Mouse (Mus musculus) erythroblast, embryonic 14.5 days (primary cell): Measurements from ENCODE around the gene Cdon. TPM values are rescaled to one million over a fixed set of nuclear protein-coding genes. Genes with fewer than 3 reads are reported as not detected.

Source experiments
- H3K27me3 ChIP-seq: 2 replicates; pipeline ENCODE4 v1.6.1; 2012; ENCODE audit warnings: inconsistent platforms; ENCODE audit not compliant: control insufficient read depth
- H3K36me3 ChIP-seq: 2 replicates; pipeline ENCODE4 v1.6.1; 2012; ENCODE audit warnings: mild to moderate bottlenecking, inconsistent platforms; ENCODE audit not compliant: control insufficient read depth
- H3K4me1 ChIP-seq: 2 replicates; pipeline ENCODE4 v1.6.1; 2012; ENCODE audit warnings: inconsistent platforms; ENCODE audit not compliant: control insufficient read depth
- H3K4me3 ChIP-seq: replicated peaks from 2 replicates; pipeline ENCODE3; 2012; ENCODE audit warnings: moderate library complexity, mild to moderate bottlenecking, inconsistent platforms
- H3K9me3 ChIP-seq: 2 replicates; pipeline ENCODE4 v1.6.1; 2012; ENCODE audit warnings: low read length, inconsistent platforms, mixed read lengths; ENCODE audit not compliant: control insufficient read depth
- GATA1 ChIP-seq: IDR thresholded peaks from 2 replicates; pipeline ENCODE4 v1.6.1; 2012; ENCODE audit warnings: low read length, inconsistent platforms, mixed read lengths
- TAL1 ChIP-seq: IDR thresholded peaks from 3 replicates; pipeline ENCODE4 v1.6.1; 2012; ENCODE audit warnings: low read length, inconsistent platforms, mixed read lengths
- polyA plus RNA-seq: library from polyadenylated mRNA; stranded (reverse); fragments of >175 nt; gene quantifications from 2 replicates; pipeline ENCODE4 v1.2.3, GENCODE M21; 2012

Cdon gene
- not detected in 2 replicates for polyA plus RNA-seq

DNA sequence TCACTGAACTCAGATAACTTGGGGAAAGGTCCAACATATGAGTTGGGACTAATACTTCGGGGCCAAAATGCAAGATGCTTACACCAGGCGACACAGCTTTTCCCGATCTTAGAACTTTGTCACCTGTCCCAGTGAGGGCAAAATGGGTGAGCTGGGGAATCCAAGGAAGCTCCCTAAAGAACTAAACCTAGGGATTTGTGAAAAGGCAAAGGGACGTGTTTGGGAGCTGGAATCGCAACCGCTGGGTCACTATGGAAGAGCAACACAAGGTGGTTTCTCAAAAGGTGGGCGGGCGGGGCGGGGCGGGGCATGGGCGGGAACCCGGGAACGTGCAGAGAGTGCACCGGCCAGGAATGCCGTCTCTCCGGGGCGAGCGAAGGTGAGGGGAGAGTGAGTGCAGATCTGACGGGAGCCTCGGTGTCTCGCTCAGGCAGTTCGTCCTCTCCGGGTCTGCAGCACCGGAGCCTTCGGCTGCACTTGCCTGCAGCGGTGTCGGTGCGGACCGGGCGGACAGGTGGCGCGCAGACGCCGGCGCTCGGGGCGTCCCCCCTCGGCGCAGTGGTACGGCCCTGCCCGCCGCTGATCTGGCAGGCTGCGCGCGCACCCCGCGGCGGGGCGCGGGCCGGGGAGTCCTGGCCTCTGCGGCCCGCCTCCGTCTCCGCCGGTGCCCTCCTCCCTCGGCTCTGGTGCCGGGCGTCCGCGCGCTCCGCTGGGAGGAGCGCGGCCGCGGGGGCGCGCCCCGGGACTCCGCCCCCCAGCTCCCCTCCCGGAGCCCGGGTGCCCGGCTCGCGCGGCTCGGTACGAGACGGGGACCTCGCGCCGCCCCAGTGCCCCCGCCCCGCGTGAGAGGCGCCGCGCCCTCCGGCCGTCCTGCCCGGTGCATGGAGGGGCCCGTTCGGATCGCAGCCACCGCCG is at the start of gene Cdon:
Cdon (plus strand) TSS at position 324 of the 915 bp plus-strand sequence.
- no peaks in the 10 kb centered on the region for H3K36me3 ChIP-seq
- H3K4me1 ChIP-seq: peaks cover 15% of the 10 kb centered on the region
- no peaks in the 10 kb centered on the region for H3K9me3 ChIP-seq
- peaks cover 56% of the 10 kb centered on the region for H3K27me3 ChIP-seq
- no peak for TF ChIP-seq GATA1
- TF ChIP-seq TAL1: no peak
- H3K4me3 ChIP-seq: peak within 1 kb of the TSS; percentile 72

GRCm38 (mm10) chr9:35372324-35373101 is 48.4 kb upstream of the Cdon start:
- H3K4me1 ChIP-seq: no peaks in the 10 kb centered on the region
- no peak for TF ChIP-seq GATA1
- TF ChIP-seq TAL1: no peak
- H3K4me3 ChIP-seq: no peak overlapping the region
- no peaks in the 10 kb centered on the region for H3K27me3 ChIP-seq
- H3K9me3 ChIP-seq: no peaks in the 10 kb centered on the region
- H3K36me3 ChIP-seq: no peaks in the 10 kb centered on the region

DNA sequence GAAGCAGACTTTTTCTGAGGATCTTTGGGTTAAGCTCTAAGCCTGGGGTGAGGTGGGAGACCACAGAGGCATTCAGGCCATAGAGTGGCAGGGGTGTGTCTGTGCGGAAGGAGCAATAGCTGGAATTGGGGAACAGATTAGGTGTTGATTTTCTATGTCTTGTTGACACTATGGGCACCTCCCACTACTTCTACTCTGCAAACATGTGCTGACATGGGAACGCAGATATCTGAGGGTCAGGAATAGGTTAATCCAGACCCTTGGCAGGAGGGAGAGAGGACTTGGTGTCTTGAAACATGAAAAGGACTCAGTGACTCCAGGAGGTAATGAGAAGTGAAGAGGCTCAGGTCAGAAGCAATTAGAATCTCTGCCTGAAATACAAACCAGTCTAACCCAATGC is 43.0 kb upstream of the Cdon start:
- TF ChIP-seq GATA1: no peak
- TF ChIP-seq TAL1: no peak
- H3K4me3 ChIP-seq: no peak overlapping the region
- H3K27me3 ChIP-seq: no peaks in the 10 kb centered on the region
- H3K4me1 ChIP-seq: no peaks in the 10 kb centered on the region
- no peaks in the 10 kb centered on the region for H3K9me3 ChIP-seq
- no peaks in the 10 kb centered on the region for H3K36me3 ChIP-seq

DNA sequence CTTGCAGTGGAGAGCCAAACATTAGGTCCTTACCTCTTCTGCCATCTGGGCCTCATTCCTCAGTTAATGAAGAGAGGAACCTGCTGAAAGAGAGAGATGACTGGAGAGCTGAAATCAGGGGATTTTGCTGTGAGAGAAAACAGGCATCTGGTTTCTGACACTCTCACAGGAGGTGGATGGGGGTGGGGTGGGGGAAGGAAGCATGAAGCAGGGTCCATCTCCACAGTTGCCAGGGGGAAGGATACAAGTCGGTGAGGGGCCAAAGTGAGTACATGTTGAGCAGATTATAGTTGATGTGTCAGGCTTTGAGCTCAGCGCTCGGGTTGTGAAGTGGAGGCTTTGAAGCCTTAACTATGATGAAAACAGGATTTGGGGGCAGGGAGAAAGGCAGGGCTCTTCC is 41.9 kb upstream of the Cdon start:
- no peak for TF ChIP-seq GATA1
- no peak for TF ChIP-seq TAL1
- no peaks in the 10 kb centered on the region for H3K36me3 ChIP-seq

DNA sequence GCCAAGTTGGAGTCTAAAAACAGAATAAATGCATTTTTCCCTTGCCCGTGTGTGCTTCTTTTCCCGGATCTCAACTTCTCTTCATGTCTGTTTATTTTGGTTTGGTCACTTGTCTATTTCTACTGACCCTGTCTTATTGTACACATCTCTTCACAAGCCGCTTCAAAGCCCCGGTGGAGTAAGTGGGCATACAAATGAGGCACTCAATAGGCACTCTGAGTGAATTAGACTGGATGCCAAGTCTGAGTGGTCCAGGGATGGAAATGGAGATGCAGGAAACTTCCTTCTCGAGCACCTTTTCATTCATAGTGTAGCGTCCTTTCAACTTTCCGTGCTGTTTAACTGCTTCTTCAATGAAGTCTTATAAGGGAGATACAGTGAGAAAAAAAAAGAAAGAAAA is 21.0 kb upstream of the Cdon start:
- TF ChIP-seq TAL1 (no peak), GATA1 (no peak)
- no peaks in the 10 kb centered on the region for H3K9me3 ChIP-seq
- H3K4me3 ChIP-seq: no peak overlapping the region
- peaks cover 3% of the 10 kb centered on the region; the same call in 1 of the 2 replicates for H3K27me3 ChIP-seq
- H3K4me1 ChIP-seq: no peaks in the 10 kb centered on the region
- no peaks in the 10 kb centered on the region for H3K36me3 ChIP-seq

More for the DNA sequence above, 41.9 kb upstream of the Cdon start:
- Histone ChIP-seq H3K4me3 (no peak overlapping the region), H3K27me3 (no peaks in the 10 kb centered on the region), H3K9me3 (no peaks in the 10 kb centered on the region), H3K4me1 (no peaks in the 10 kb centered on the region)

DNA sequence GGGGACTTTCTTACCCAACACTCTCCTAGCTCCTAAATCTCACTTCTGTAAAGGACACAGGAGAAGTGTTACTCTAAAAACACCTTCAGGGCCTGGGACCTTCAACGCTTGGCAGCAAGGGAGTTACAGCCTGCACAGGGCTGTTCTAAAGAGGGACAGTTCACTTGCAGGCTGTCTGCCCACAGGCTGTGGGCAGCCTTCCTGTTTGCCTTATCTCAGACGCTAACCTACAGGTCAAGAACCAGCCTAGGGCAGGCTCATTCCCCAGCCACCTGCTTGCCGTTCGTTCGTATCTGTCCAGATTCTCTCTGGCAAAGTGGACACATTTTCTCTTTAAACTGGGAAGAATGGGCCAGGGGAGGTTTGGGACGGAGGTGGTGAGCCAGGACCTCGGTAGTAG is 20.5 kb upstream of the Cdon start:
- Histone ChIP-seq H3K9me3 (no peaks in the 10 kb centered on the region), H3K36me3 (no peaks in the 10 kb centered on the region), H3K4me1 (no peaks in the 10 kb centered on the region), H3K27me3 (peaks cover 3% of the 10 kb centered on the region; the same call in 1 of the 2 replicates), H3K4me3 (no peak overlapping the region)
- TF ChIP-seq TAL1: no peak
- TF ChIP-seq GATA1: peak; percentile 68

DNA sequence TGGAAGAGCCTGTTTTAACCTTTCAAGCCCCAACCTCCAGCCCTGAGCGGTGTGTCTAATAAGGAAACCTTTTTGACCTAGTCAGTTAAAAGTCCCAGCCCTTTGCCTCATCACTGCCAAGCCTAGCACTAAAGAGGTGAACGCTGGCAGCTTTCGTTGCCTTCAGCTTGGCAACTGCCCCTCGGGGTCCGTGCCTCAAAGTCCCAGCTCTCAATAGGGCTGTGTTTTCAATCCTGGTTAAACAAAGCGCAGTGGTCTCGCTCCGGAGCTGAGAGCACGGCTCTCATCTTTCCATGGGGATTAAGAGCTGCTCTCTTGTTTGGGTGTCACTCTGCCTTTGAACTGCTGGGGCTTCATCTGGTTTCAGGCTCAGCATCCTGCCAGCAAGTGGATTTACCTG is 20.1 kb upstream of the Cdon start:
- TF ChIP-seq GATA1 (no peak), TAL1 (no peak)
- peaks cover 3% of the 10 kb centered on the region; the same call in 1 of the 2 replicates for H3K27me3 ChIP-seq
- H3K9me3 ChIP-seq: no peaks in the 10 kb centered on the region
- H3K36me3 ChIP-seq: no peaks in the 10 kb centered on the region
- no peak overlapping the region for H3K4me3 ChIP-seq
- no peaks in the 10 kb centered on the region for H3K4me1 ChIP-seq

DNA sequence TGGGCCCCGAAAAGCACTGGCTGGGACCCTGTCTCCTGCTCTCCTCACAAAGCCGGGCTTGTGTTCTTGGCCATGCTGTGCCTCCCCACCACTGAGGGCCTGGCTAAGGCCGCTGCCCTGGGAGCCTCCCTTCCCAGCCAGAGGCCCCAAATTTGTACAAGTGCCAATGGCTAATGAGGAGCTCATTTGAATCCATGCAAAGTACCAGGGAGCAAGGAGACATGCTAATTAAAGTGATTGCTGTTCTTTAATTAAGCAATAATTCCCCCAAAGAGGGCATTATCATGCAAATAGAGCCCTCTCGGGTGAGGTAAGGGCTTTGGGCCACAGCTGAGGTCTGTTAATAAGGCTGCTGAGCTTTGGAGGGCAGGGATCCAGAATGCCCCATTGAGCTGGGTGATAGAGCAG is 18.3 kb upstream of the Cdon start:
- TF ChIP-seq TAL1 (no peak), GATA1 (no peak)
- Histone ChIP-seq H3K9me3 (no peaks in the 10 kb centered on the region), H3K4me3 (no peak overlapping the region), H3K4me1 (no peaks in the 10 kb centered on the region), H3K27me3 (peaks cover 3% of the 10 kb centered on the region; the same call in 1 of the 2 replicates), H3K36me3 (no peaks in the 10 kb centered on the region)

DNA sequence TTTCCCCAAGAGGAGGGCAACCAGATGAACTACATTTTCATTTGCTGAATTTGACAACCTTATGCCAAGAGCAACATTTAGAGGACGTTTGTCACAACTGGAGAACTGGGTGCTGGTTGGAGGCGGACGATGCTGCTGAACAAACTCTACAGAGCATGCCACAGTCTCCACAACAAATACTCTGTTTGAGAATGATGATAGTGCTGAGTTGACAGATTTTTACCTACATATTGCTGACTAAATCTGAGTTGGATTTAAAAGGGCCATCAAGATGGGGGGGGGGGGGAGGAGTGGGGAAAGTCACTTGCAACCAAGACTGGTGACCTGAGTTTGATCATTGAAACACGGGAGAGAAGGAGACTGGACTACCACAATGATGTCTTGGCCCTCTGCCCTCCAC is 17.4 kb upstream of the Cdon start:
- no peaks in the 10 kb centered on the region for H3K4me1 ChIP-seq
- H3K9me3 ChIP-seq: no peaks in the 10 kb centered on the region
- TF ChIP-seq TAL1: no peak
- no peak for TF ChIP-seq GATA1
- H3K36me3 ChIP-seq: no peaks in the 10 kb centered on the region
- no peak overlapping the region for H3K4me3 ChIP-seq
- H3K27me3 ChIP-seq: peaks cover 3% of the 10 kb centered on the region; the same call in 1 of the 2 replicates
